Mouse (Mus musculus): ENCODE data around the gene Slc38a8. TPM values are rescaled to one million over a fixed set of nuclear protein-coding genes. Genes with fewer than 3 reads are reported as not detected.

The Slc38a8 gene
- polyA plus RNA-seq, 1 experiment from 2014 or later, result not detected

DNA sequence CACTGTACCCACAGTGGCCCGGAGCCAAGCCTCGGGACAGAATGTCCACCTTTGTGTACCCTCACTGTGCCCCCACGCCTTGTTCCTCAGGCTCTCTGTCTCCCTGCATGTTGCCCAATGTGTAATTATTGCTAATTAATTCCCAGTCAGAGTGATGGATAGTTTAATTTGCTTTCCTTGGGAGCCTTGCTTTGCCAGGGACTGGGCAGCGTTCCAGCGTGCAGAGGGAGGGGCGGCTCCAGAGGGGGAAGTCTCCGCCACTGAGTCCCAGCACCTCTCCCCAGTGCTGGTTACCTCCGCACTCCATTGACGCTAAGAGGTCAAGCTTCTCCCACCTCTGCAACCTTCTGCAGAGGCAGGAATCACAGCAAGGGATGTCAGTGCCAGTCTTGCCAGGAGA is 40.1 kb downstream of the Slc38a8 start:
- no peaks in the 10 kb centered on the region for H3K27me3 ChIP-seq (ENCODE audit: control insufficient read depth, insufficient read depth, low read length)
- no peak for DNase-seq (ENCODE audit: low spot score)
- H3K36me3 ChIP-seq (ENCODE audit: control insufficient read depth, insufficient read depth, low read length), result no peaks in the 10 kb centered on the region
- TF ChIP-seq EP300 (optimal IDR thresholded peaks at IDR 0.05) (no peak), CTCF (IDR thresholded peaks at IDR 0.05; ENCODE audit: low read depth) (no peak)
- H3K9ac ChIP-seq (ENCODE audit: low read length), result no peak overlapping the region
- no peaks in the 10 kb centered on the region for H3K9me3 ChIP-seq (ENCODE audit: control insufficient read depth, low read length)
- 52% methylated on average over 9 of the region's 9 CpGs for WGBS
- H3K4me2 ChIP-seq (replicated peaks; ENCODE audit: low read depth), result no peak overlapping the region
- no peak overlapping the region for H3K4me3 ChIP-seq (ENCODE audit: low read depth, low read length)
- H3K4me1 ChIP-seq (replicated peaks; ENCODE audit: control insufficient read depth, insufficient read depth), result no peaks in the 10 kb centered on the region
- no peak overlapping the region for H3K27ac ChIP-seq (replicated peaks)
- ATAC-seq (ENCODE audit: low FRiP score, low TSS enrichment), result no peak

DNA sequence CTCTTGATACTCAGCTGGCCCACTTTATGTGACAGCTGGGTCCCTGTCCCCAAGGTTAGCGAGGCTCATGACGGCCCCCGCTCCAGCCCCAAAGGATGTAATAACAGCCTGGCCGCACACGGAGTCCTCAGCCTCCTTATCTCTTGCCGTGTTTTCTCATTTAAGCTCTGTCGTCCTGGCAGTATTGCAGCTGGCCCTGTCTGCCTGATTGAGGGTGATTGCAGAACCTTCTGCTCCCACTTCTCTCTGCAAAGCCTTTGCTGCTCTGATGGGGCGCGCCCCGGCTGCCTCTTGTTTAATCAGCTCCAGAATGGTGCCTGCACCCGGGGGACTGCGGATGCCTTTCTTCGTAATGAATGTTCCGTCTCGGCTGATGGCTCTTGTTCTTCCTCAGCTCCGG is 41.8 kb downstream of the Slc38a8 start:
- 38% methylated on average over 16 of the region's 16 CpGs for WGBS
- no peak overlapping the region for H3K4me3 ChIP-seq (ENCODE audit: low read depth, low read length)
- H3K4me2 ChIP-seq (replicated peaks; ENCODE audit: low read depth), result no peak overlapping the region
- no peaks in the 10 kb centered on the region for H3K36me3 ChIP-seq (ENCODE audit: control insufficient read depth, insufficient read depth, low read length)
- DNase-seq (ENCODE audit: low spot score), result no peak
- no peaks in the 10 kb centered on the region for H3K4me1 ChIP-seq (replicated peaks; ENCODE audit: control insufficient read depth, insufficient read depth)
- TF ChIP-seq EP300 (optimal IDR thresholded peaks at IDR 0.05) (no peak), CTCF (IDR thresholded peaks at IDR 0.05; ENCODE audit: low read depth) (no peak)
- H3K9ac ChIP-seq (ENCODE audit: low read length), result no peak overlapping the region
- no peaks in the 10 kb centered on the region for H3K27me3 ChIP-seq (ENCODE audit: control insufficient read depth, insufficient read depth, low read length)
- no peak for ATAC-seq (ENCODE audit: low FRiP score, low TSS enrichment)
- H3K27ac ChIP-seq (replicated peaks), result no peak overlapping the region
- no peaks in the 10 kb centered on the region for H3K9me3 ChIP-seq (ENCODE audit: control insufficient read depth, low read length)

DNA sequence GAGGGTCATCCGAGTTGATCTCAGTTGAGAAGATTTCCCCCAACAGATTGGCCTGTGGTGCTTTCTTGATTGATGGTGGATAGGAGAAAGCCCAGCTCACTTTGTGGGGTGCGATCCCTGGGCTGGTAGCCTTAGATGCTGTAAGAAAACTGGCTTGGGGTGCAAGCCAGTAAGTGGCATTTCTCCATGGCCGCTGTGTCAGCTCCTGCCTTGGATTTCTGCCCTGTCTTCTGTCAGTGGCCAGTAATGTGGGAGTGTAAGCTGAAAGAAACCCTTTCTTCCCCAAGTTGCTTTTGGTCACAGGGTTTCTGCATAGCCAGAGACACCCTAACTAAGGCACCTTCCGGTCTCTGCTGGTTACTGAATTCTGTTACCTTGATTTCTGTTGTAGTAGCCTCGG is 45.5 kb downstream of the Slc38a8 start:
- Histone ChIP-seq H3K27me3 (ENCODE audit: control insufficient read depth, insufficient read depth, low read length) (no peaks in the 10 kb centered on the region), H3K36me3 (ENCODE audit: control insufficient read depth, insufficient read depth, low read length) (no peaks in the 10 kb centered on the region), H3K4me3 (ENCODE audit: low read depth, low read length) (no peak overlapping the region), H3K4me1 (replicated peaks; ENCODE audit: control insufficient read depth, insufficient read depth) (no peaks in the 10 kb centered on the region), H3K9me3 (ENCODE audit: control insufficient read depth, low read length) (no peaks in the 10 kb centered on the region), H3K4me2 (replicated peaks; ENCODE audit: low read depth) (no peak overlapping the region), H3K9ac (ENCODE audit: low read length) (no peak overlapping the region), H3K27ac (replicated peaks) (no peak overlapping the region)
- TF ChIP-seq CTCF (IDR thresholded peaks at IDR 0.05; ENCODE audit: low read depth) (no peak), EP300 (optimal IDR thresholded peaks at IDR 0.05) (no peak)
- ATAC-seq (ENCODE audit: low FRiP score, low TSS enrichment) (no peak), DNase-seq (ENCODE audit: low spot score) (no peak)
- WGBS, result 79% methylated on average over 5 of the region's 5 CpGs

DNA sequence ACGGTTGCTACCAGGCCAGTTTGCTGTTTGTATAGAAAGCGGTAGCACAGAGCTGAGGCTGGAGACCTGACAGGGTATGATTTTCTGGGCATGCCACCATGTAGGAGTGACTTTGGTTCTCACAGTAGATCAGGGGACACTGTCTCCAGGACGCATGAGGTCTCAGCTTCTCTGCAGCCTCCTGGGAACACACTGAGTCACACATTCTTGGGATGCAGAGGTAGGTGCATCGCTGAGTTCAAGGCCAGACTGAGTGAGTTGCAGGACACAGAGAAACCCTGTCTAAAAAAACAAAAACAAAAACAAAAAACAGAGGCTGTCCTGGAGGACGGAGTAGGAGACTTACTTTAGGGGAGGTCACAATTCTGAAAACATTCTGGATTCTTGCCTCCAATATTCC is 48.6 kb downstream of the Slc38a8 start:
- DNase-seq (ENCODE audit: low spot score) (no peak), ATAC-seq (ENCODE audit: low FRiP score, low TSS enrichment) (no peak)
- no peaks in the 10 kb centered on the region for H3K36me3 ChIP-seq (ENCODE audit: control insufficient read depth, insufficient read depth, low read length)
- no peak overlapping the region for H3K4me2 ChIP-seq (replicated peaks; ENCODE audit: low read depth)
- H3K27ac ChIP-seq (replicated peaks), result no peak overlapping the region
- TF ChIP-seq EP300 (optimal IDR thresholded peaks at IDR 0.05) (no peak), CTCF (IDR thresholded peaks at IDR 0.05; ENCODE audit: low read depth) (no peak)
- no peaks in the 10 kb centered on the region for H3K4me1 ChIP-seq (replicated peaks; ENCODE audit: control insufficient read depth, insufficient read depth)
- 0 out of 2 replicates have a peak, but pooled peaks cover 3% of the 10 kb centered on the region for H3K27me3 ChIP-seq (ENCODE audit: control insufficient read depth, insufficient read depth, low read length)
- 83% methylated on average over 5 of the region's 5 CpGs for WGBS
- H3K4me3 ChIP-seq (ENCODE audit: low read depth, low read length), result no peak overlapping the region
- no peaks in the 10 kb centered on the region for H3K9me3 ChIP-seq (ENCODE audit: control insufficient read depth, low read length)
- no peak overlapping the region for H3K9ac ChIP-seq (ENCODE audit: low read length)

DNA sequence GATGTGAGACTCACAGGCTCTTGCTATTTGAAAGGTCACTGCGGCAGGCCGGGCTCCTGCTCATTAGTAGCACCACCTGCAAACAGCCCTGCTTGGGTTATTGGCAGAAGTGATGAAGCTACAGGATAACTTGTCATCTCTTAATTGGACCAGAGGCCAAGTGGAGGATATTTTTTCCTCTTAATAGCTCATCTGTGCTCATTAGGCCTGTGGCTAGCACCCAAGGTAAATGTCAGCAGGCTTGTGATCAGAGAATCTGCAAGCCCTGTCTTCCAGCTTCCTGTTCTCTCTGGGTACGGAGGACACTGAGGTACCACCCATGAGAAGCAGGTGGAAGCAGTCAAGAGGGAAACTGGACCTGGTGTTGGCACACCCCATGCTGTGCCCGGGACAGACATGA is 50.4 kb downstream of the Slc38a8 start:
- TF ChIP-seq CTCF (IDR thresholded peaks at IDR 0.05; ENCODE audit: low read depth), result no peak
- no peak for TF ChIP-seq EP300 (optimal IDR thresholded peaks at IDR 0.05)
- H3K9me3 ChIP-seq (ENCODE audit: control insufficient read depth, low read length), result no peaks in the 10 kb centered on the region
- H3K27me3 ChIP-seq (ENCODE audit: control insufficient read depth, insufficient read depth, low read length), result peaks cover 3% of the 10 kb centered on the region; the same call in 1 of the 2 replicates
- no peaks in the 10 kb centered on the region for H3K4me1 ChIP-seq (replicated peaks; ENCODE audit: control insufficient read depth, insufficient read depth)
- no peak overlapping the region for H3K27ac ChIP-seq (replicated peaks)
- H3K36me3 ChIP-seq (ENCODE audit: control insufficient read depth, insufficient read depth, low read length), result no peaks in the 10 kb centered on the region
- no peak overlapping the region for H3K9ac ChIP-seq (ENCODE audit: low read length)
- DNase-seq (ENCODE audit: low spot score) (no peak), ATAC-seq (ENCODE audit: low FRiP score, low TSS enrichment) (no peak)
- no peak overlapping the region for H3K4me3 ChIP-seq (ENCODE audit: low read depth, low read length)
- H3K4me2 ChIP-seq (replicated peaks; ENCODE audit: low read depth), result no peak overlapping the region
- 94% methylated on average over 4 of the region's 4 CpGs for WGBS

DNA sequence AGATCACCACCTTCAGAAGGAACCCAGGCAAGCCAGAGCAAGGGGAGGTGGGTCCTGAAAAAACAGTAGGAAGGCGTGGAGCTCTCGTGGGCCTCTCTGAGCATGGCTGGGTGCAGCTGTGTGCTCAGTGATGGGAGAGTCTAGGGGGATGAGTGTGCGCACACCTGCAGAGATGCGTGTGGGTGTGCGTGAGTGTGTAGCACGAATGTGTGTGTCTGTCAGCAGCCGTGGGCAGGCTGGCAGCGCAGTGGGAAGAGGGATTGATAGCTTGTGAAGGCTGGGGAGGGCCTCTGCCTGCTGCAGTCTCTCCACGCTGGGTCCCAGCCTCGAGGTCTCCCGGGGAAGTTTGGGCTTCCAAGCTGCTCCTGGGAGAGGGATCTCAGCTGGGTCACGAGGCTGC is 51.9 kb downstream of the Slc38a8 start:
- H3K36me3 ChIP-seq (ENCODE audit: control insufficient read depth, insufficient read depth, low read length), result no peaks in the 10 kb centered on the region
- H3K27me3 ChIP-seq (ENCODE audit: control insufficient read depth, insufficient read depth, low read length), result peaks cover 3% of the 10 kb centered on the region; the same call in 1 of the 2 replicates
- H3K4me1 ChIP-seq (replicated peaks; ENCODE audit: control insufficient read depth, insufficient read depth), result no peaks in the 10 kb centered on the region
- no peaks in the 10 kb centered on the region for H3K9me3 ChIP-seq (ENCODE audit: control insufficient read depth, low read length)
- no peak overlapping the region for H3K4me3 ChIP-seq (ENCODE audit: low read depth, low read length)
- H3K27ac ChIP-seq (replicated peaks), result no peak overlapping the region
- 71% methylated on average over 10 of the region's 12 CpGs for WGBS
- no peak overlapping the region for H3K4me2 ChIP-seq (replicated peaks; ENCODE audit: low read depth)
- H3K9ac ChIP-seq (ENCODE audit: low read length), result no peak overlapping the region
- TF ChIP-seq EP300 (optimal IDR thresholded peaks at IDR 0.05), result no peak
- TF ChIP-seq CTCF (IDR thresholded peaks at IDR 0.05; ENCODE audit: low read depth), result no peak
- DNase-seq (ENCODE audit: low spot score), result no peak
- no peak for ATAC-seq (ENCODE audit: low FRiP score, low TSS enrichment)

Measured in stomach, postnatal 0 days (tissue).